Mouse (Mus musculus) heart, embryonic 15.5 days (tissue): ENCODE results near the gene Gm28042. TPM values are rescaled to one million over a fixed set of nuclear protein-coding genes. Genes with fewer than 3 reads are reported as not detected.

Experiments
- ATAC-seq: fragments of 200-750 bp; cut with Nextera tagmentation; replicated peaks from 2 replicates; pipeline ENCODE4 v1.8.0; 2017; ENCODE audit warnings: low read depth, moderate TSS enrichment; ENCODE audit not compliant: insufficient number of reproducible peaks, insufficient read depth, low FRiP score
- H3K27ac ChIP-seq: fragments of 300-500 bp; sonication (generic); 2 replicates; pipeline ENCODE4 v1.5.1; 2015; ENCODE audit warnings: mild to moderate bottlenecking, inconsistent platforms
- H3K27me3 ChIP-seq: fragments of 300-500 bp; sonication (generic); 2 replicates; pipeline ENCODE4 v1.6.1; 2015; ENCODE audit warnings: inconsistent platforms
- H3K36me3 ChIP-seq: fragments of 300-500 bp; sonication (generic); 2 replicates; pipeline ENCODE4 v1.6.1; 2015; ENCODE audit warnings: mild to moderate bottlenecking, inconsistent platforms
- H3K4me1 ChIP-seq: fragments of 300-500 bp; sonication (generic); replicated peaks from 2 replicates; pipeline ENCODE4 v1.6.1; 2015; ENCODE audit warnings: inconsistent platforms
- H3K4me2 ChIP-seq: fragments of 300-500 bp; sonication (generic); 2 replicates; pipeline ENCODE4 v1.6.1; 2015; ENCODE audit warnings: inconsistent platforms, mild to moderate bottlenecking, moderate library complexity
- H3K4me3 ChIP-seq: fragments of 300-500 bp; sonication (generic); 2 replicates; pipeline ENCODE4 v1.5.1; 2015; ENCODE audit warnings: mild to moderate bottlenecking, inconsistent platforms
- H3K9ac ChIP-seq: fragments of 300-500 bp; sonication (generic); 2 replicates; pipeline ENCODE4 v1.6.1; 2015; ENCODE audit warnings: mild to moderate bottlenecking, inconsistent platforms
- H3K9me3 ChIP-seq: fragments of 300-500 bp; sonication (generic); replicated peaks from 2 replicates; pipeline ENCODE4 v1.6.1; 2016; ENCODE audit warnings: inconsistent platforms
- WGBS: fragments of 180-500 bp; shearing (Covaris S2); methylation state at CpG from one replicate; pipeline ENCODE4 v1.1.7; 2015; ENCODE audit warnings: mixed read lengths; 5-methylcytosine and 5-hydroxymethylcytosine counted together
- polyA plus RNA-seq: library from polyadenylated mRNA; unstranded; fragments of >200 nt; fragmentation: Nextera tagmentation; extraction: Ambion mirVana; gene quantifications from 2 replicates; pipeline ENCODE4 v1.2.1, GENCODE M21; 2015

Gene Gm28042
- 3.1 and 4.1 TPM in 2 replicates for polyA plus RNA-seq

DNA sequence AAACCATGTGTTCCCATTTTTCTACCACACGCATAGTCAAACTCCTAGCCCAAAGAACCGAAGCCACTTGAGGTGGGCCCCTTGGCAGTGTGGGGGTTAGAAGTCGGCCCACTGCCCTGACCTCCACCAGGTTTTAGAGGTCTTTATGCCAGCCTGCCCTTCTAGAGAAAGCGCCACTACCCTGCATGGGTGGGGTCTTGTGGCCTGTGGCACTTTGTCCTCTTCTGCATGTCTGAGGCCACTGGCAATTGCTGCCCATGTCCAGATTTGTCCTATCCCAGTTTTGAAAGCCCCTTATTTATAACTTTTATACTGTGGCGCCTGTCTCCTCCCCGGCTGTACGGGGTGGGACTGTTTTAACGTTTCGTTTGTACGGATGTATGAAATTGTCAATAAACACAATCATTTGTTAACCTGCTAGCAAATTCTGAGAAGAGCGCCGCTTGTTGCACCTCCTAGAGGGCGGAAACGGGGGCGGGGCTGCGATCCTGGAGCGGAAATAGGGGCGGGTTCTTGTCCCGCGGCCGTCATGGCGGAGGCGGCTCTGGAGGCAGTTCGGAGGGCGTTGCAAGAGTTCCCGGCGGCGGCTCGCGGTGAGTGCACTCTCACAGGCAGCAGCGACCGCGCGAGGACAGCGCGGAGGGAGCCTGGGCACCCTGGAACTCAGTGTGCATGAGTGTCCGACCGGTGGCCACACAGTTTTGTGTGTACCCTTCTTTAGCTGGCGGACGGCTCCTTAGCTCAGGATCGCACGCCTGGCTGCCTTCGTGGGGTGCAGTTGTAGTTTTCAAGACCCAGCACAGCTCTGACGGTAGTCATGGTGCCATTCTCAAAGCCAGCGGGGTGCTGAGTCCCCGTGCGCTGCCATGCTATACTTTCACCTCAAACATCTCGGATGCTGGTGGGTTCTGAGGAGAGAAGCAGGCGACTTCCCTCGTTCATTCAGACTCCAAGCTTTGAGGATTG lies at the start of gene Gm28042, which contains the start of gene Jmjd7:
TSS of gene Gm28042 (plus strand) at position 510 of the 966 bp plus-strand sequence.
TSS of gene Jmjd7 (plus strand) at position 500 of the 966 bp plus-strand sequence.
- peak; percentile 73 for ATAC-seq
- WGBS, result 5% methylated on average over 50 of the region's 50 CpGs
- Histone ChIP-seq H3K27ac (peak within 1 kb of the TSS; percentile 91), H3K4me2 (peak within 1 kb of the TSS; percentile 84), H3K9ac (peak within 1 kb of the TSS; percentile 93), H3K27me3 (no peaks in the 10 kb centered on the region), H3K36me3 (peaks cover 20% of the 10 kb centered on the region; the same call in 1 of the 2 replicates), H3K4me1 (peaks cover 32% of the 10 kb centered on the region), H3K4me3 (peak within 1 kb of the TSS; percentile 86), H3K9me3 (no peaks in the 10 kb centered on the region)

GRCm38 (mm10) chr2:119980343-119980986 lies 46.8 kb upstream of the Gm28042 start:
- no peaks in the 10 kb centered on the region for H3K4me1 ChIP-seq
- no peak for ATAC-seq
- no peak overlapping the region for H3K9ac ChIP-seq
- H3K27ac ChIP-seq, result no peak overlapping the region
- no peaks in the 10 kb centered on the region for H3K27me3 ChIP-seq
- H3K9me3 ChIP-seq, result no peaks in the 10 kb centered on the region
- 84% methylated on average over 7 of the region's 7 CpGs for WGBS
- H3K36me3 ChIP-seq, result no peaks in the 10 kb centered on the region
- no peak overlapping the region for H3K4me2 ChIP-seq
- no peak overlapping the region for H3K4me3 ChIP-seq

DNA sequence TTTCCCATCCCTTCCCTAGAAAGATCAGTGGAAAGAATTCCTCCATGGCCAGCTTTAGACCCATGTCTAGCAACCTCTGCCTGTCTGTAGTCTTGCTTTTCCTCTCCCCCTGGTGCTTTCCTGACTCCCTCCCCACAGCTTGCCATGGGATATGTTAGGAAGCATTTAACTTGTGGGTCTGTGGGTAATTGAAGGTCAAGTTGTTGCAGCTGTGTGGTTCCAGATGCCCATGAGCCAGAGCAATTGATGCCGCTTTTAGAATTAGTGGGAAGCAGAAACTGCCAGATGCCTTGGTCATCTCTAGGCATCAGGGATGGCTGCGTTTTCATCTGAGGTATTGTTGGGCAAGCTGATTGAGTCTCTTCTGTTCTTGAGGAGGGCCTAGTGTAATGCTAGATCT lies 45.7 kb upstream of the Gm28042 start:
- no peak for ATAC-seq
- Histone ChIP-seq H3K4me3 (no peak overlapping the region), H3K9me3 (no peaks in the 10 kb centered on the region), H3K4me1 (peaks cover 8% of the 10 kb centered on the region; the same call in 1 of the 2 replicates), H3K4me2 (no peak overlapping the region), H3K36me3 (no peaks in the 10 kb centered on the region), H3K27me3 (no peaks in the 10 kb centered on the region), H3K27ac (no peak overlapping the region), H3K9ac (no peak overlapping the region)
- 82% methylated on average over 2 of the region's 2 CpGs for WGBS

DNA sequence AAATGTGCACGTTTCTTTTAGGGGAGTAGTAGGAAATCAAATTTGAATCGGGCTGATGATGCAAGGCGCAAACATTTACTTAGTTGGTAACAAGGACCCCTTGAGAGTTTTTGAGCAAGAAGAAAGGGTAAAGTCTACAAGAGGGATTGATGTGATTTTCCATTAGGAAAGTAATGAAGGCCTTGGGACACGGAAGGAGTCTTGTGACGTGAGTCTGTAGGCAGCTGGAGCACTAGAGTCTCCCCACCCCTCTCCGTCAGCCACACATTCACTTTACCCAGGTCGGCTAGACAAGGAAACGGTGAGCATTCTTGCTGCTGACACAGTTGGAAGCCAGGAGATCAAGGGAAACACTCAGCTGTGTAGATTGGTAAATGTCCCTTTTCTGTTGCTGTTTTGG lies 41.4 kb upstream of the Gm28042 start:
- H3K9me3 ChIP-seq, result no peaks in the 10 kb centered on the region
- H3K27ac ChIP-seq, result no peak overlapping the region
- H3K4me2 ChIP-seq, result no peak overlapping the region
- 63% methylated on average over 8 of the region's 8 CpGs for WGBS
- no peak for ATAC-seq
- H3K4me1 ChIP-seq, result peaks cover 8% of the 10 kb centered on the region; the same call in 1 of the 2 replicates
- no peaks in the 10 kb centered on the region for H3K36me3 ChIP-seq
- no peak overlapping the region for H3K4me3 ChIP-seq
- no peaks in the 10 kb centered on the region for H3K27me3 ChIP-seq
- H3K9ac ChIP-seq, result no peak overlapping the region

GRCm38 (mm10) chr2:119986369-119986768 lies 40.9 kb upstream of the Gm28042 start:
- H3K27ac ChIP-seq, result no peak overlapping the region
- WGBS, result 55% methylated on average over 6 of the region's 6 CpGs
- H3K4me2 ChIP-seq, result no peak overlapping the region

DNA sequence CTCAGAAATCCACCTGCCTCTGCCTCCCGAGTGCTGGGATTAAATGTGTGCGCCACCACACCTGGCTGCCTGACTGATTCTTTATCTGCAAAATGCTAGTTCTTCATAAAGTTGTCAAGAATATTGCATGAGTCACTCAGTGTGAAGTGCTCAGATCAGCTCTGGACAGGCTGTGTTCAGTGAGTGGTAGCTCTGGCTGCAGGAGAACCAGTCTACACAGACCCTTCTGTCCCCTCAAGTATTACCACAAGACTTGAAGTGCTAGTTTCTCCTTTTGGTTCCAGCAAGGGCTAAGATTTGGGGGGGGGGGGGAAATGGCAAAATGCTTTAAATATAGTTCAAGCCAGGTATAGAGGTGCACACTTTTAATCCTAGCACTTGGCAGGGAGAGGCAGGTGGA lies 39.9 kb upstream of the Gm28042 start:
- H3K9ac ChIP-seq, result no peak overlapping the region
- H3K9me3 ChIP-seq, result no peaks in the 10 kb centered on the region
- no peaks in the 10 kb centered on the region for H3K36me3 ChIP-seq
- no peaks in the 10 kb centered on the region for H3K27me3 ChIP-seq
- peaks cover 8% of the 10 kb centered on the region; the same call in 1 of the 2 replicates for H3K4me1 ChIP-seq
- ATAC-seq, result no peak
- H3K27ac ChIP-seq, result no peak overlapping the region
- no peak overlapping the region for H3K4me3 ChIP-seq
- H3K4me2 ChIP-seq, result no peak overlapping the region
- WGBS, result 94% methylated on average over 2 of the region's 2 CpGs

More at GRCm38 (mm10) chr2:119986369-119986768, 40.9 kb upstream of the Gm28042 start:
- no peaks in the 10 kb centered on the region for H3K9me3 ChIP-seq
- no peak overlapping the region for H3K9ac ChIP-seq
- H3K36me3 ChIP-seq, result no peaks in the 10 kb centered on the region
- H3K27me3 ChIP-seq, result no peaks in the 10 kb centered on the region
- no peak for ATAC-seq
- H3K4me3 ChIP-seq, result no peak overlapping the region
- peaks cover 8% of the 10 kb centered on the region; the same call in 1 of the 2 replicates for H3K4me1 ChIP-seq

DNA sequence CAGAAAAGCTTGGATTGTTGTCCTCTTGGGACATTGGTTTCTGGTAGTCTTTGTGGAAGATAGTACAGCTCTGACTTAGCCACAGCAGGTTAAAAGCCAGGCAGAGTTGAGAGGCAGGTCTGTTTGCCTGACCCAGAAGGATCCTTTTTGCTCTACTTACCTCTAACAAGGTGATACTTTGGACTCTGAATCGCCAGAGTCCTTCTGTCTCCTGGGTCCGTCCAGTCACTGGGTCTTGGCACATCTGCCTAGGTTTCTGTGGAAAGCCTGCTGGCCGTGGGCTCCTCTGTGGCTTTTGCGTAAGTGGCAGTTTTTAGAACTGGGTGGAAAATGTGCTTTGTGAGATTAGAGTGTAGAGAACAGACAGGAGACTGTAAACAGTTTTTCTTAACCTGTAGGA lies 38.3 kb upstream of the Gm28042 start:
- no peak overlapping the region for H3K9ac ChIP-seq
- H3K27me3 ChIP-seq, result no peaks in the 10 kb centered on the region
- ATAC-seq, result no peak
- no peak overlapping the region for H3K27ac ChIP-seq
- H3K4me1 ChIP-seq, result peaks cover 8% of the 10 kb centered on the region; the same call in 1 of the 2 replicates
- H3K36me3 ChIP-seq, result no peaks in the 10 kb centered on the region
- 85% methylated on average over 4 of the region's 4 CpGs for WGBS
- no peak overlapping the region for H3K4me2 ChIP-seq
- no peaks in the 10 kb centered on the region for H3K9me3 ChIP-seq
- H3K4me3 ChIP-seq, result no peak overlapping the region

- Histone ChIP-seq H3K9me3 (no peaks in the 10 kb centered on the region), H3K4me3 (no peak overlapping the region), H3K4me2 (no peak overlapping the region), H3K27ac (no peak overlapping the region), H3K36me3 (no peaks in the 10 kb centered on the region), H3K27me3 (no peaks in the 10 kb centered on the region), H3K9ac (no peak overlapping the region), H3K4me1 (peaks cover 19% of the 10 kb centered on the region)
- WGBS, result 77% methylated on average over 6 of the region's 6 CpGs
- ATAC-seq, result no peak
Measured at GRCm38 (mm10) chr2:119990881-119991280, 36.4 kb upstream of the Gm28042 start.

DNA sequence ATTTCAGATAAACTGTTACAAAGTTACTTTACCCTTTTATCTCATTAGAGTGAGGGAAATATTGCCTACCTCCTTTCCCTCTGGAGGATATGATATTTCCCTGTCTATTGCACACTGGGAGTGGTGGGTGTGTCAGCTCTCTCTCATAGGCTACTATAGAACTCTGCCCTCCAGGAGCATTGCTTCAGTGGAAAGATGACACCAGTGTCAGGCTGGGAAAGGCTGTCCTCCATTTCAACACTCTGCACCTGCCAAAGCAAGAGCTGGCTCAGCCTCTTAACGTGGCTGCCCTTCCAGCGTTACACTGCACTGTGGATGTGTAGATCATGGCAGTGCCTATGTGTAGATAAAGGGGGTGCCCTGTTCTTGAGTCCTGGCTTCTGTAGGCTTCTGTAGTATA lies 34.9 kb upstream of the Gm28042 start:
- ATAC-seq, result no peak
- Histone ChIP-seq H3K36me3 (no peaks in the 10 kb centered on the region), H3K9ac (no peak overlapping the region), H3K4me3 (no peak overlapping the region), H3K9me3 (no peaks in the 10 kb centered on the region), H3K27me3 (no peaks in the 10 kb centered on the region), H3K4me2 (no peak overlapping the region), H3K4me1 (peaks cover 21% of the 10 kb centered on the region), H3K27ac (no peak overlapping the region)
- 59% methylated on average over 2 of the region's 2 CpGs for WGBS

GRCm38 (mm10) chr2:119993515-119993914 lies 33.8 kb upstream of the Gm28042 start:
- no peak overlapping the region for H3K4me2 ChIP-seq
- no peaks in the 10 kb centered on the region for H3K36me3 ChIP-seq
- no peak overlapping the region for H3K4me3 ChIP-seq
- no peak overlapping the region for H3K27ac ChIP-seq
- WGBS, result 49% methylated on average over 2 of the region's 2 CpGs
- H3K27me3 ChIP-seq, result no peaks in the 10 kb centered on the region
- no peak overlapping the region for H3K9ac ChIP-seq
- H3K9me3 ChIP-seq, result no peaks in the 10 kb centered on the region
- peaks cover 22% of the 10 kb centered on the region for H3K4me1 ChIP-seq
- ATAC-seq, result no peak

DNA sequence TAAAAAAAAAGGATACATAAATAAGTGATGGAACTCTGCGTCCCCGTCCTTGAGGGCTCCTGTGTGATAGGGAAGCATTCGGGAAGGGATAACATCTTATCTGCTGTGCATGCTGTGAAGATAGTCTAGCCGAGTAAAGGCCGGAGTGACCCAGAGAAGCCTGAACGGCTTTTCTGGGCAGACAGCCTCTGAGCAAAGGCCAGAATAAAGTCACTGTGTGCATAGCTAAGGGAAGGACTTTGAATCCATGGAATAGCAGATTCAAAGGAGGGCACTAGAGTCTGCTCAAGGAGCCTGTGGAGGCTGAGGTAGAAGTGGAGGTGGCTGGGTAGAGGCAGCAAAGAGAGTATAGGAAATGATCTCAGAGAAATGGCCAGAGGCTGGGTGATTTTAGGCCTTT lies 32.5 kb upstream of the Gm28042 start:
- WGBS, result 54% methylated on average over 6 of the region's 6 CpGs
- Histone ChIP-seq H3K36me3 (no peaks in the 10 kb centered on the region), H3K4me2 (no peak overlapping the region), H3K27me3 (no peaks in the 10 kb centered on the region), H3K9me3 (no peaks in the 10 kb centered on the region), H3K9ac (no peak overlapping the region), H3K4me1 (peaks cover 22% of the 10 kb centered on the region), H3K27ac (peak overlapping the region; percentile 78), H3K4me3 (no peak overlapping the region)
- no peak for ATAC-seq
